Mouse (Mus musculus): ENCODE measurements around the gene Il1rl1. TPM values are rescaled to one million over a fixed set of nuclear protein-coding genes. Genes with fewer than 3 reads are reported as not detected.

The Il1rl1 gene
- polyA plus RNA-seq, 1 experiment from 2014 or later = 0.38 TPM

GRCm38 (mm10) chr1:40501126-40501525 is 71.8 kb downstream of the Il1rl1 start:
- Histone ChIP-seq H3K4me2 (no peak overlapping the region), H3K4me3 (replicated peaks) (no peak overlapping the region), H3K27me3 (no peaks in the 10 kb centered on the region), H3K9ac (no peak overlapping the region), H3K9me3 (replicated peaks) (no peaks in the 10 kb centered on the region), H3K4me1 (no peaks in the 10 kb centered on the region), H3K27ac (no peak overlapping the region), H3K36me3 (no peaks in the 10 kb centered on the region)
- ATAC-seq (replicated peaks; ENCODE audit: low FRiP score) = no peak
- 90% methylated on average over 4 of the region's 4 CpGs for WGBS

GRCm38 (mm10) chr1:40501546-40502398 is 72.4 kb downstream of the Il1rl1 start:
- 83% methylated on average over 11 of the region's 11 CpGs for WGBS
- no peak for ATAC-seq (replicated peaks; ENCODE audit: low FRiP score)
- H3K4me3 ChIP-seq (replicated peaks) = no peak overlapping the region

DNA sequence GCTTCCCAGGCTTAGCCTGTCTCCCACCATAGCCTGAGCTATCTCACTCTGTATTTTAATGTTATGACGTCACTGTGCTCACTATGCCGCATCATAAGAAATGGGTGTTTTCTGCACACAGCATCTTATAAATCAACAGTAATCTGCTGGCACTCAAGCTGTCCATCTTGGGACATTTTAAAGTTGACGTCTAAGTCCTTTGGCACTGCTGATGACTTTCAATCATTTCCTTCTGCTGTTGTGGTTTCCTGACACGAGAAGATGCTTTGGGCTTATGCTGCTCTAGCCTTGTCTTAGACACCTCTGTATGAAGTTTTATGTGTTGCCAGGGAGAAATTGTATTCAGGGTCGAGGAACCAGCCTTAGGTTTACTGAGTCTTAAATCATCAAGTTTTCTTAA is 75.2 kb downstream of the Il1rl1 start:
- Histone ChIP-seq H3K27me3 (no peaks in the 10 kb centered on the region), H3K36me3 (no peaks in the 10 kb centered on the region), H3K27ac (no peak overlapping the region), H3K9ac (no peak overlapping the region), H3K4me3 (replicated peaks) (no peak overlapping the region), H3K9me3 (replicated peaks) (no peaks in the 10 kb centered on the region), H3K4me1 (no peaks in the 10 kb centered on the region), H3K4me2 (no peak overlapping the region)
- 65% methylated on average over 5 of the region's 5 CpGs for WGBS
- no peak for ATAC-seq (replicated peaks; ENCODE audit: low FRiP score)

More at GRCm38 (mm10) chr1:40501546-40502398, 72.4 kb downstream of the Il1rl1 start:
- Histone ChIP-seq H3K27ac (no peak overlapping the region), H3K9me3 (replicated peaks) (no peaks in the 10 kb centered on the region), H3K9ac (no peak overlapping the region), H3K36me3 (no peaks in the 10 kb centered on the region), H3K4me2 (no peak overlapping the region), H3K4me1 (no peaks in the 10 kb centered on the region), H3K27me3 (no peaks in the 10 kb centered on the region)

Other genes with a start within 250 kb of the Il1rl1 start
- 4.6 and 5.0 TPM in 2 replicates for gene Il1r1, start 204.5 kb upstream of the Il1rl1 start, polyA plus RNA-seq (2015; fragmentation: Nextera tagmentation; extraction: Ambion mirVana)
- 7.4 and 8.8 TPM in 2 replicates for gene Il1rl2, start 105.0 kb upstream of the Il1rl1 start, polyA plus RNA-seq (2015; fragmentation: Nextera tagmentation; extraction: Ambion mirVana)
- 0.14 and 0.27 TPM in 2 replicates for gene Il18r1, start 36.0 kb downstream of the Il1rl1 start, polyA plus RNA-seq (2015; fragmentation: Nextera tagmentation; extraction: Ambion mirVana)
- gene Il18rap, start 85.8 kb downstream of the Il1rl1 start, polyA plus RNA-seq (2015; fragmentation: Nextera tagmentation; extraction: Ambion mirVana) = 0.04 and 0.08 TPM in 2 replicates
- 0.35 and 0.38 TPM in 2 replicates for gene Slc9a4, start 150.5 kb downstream of the Il1rl1 start, polyA plus RNA-seq (2015; fragmentation: Nextera tagmentation; extraction: Ambion mirVana)